Mouse (Mus musculus) c-Kit-positive CD71-negative TER-119-negative erythroid progenitor cells, embryonic 14.5 days (primary cell): ENCODE measurements at regions not wholly inside any gene's neighbourhood (a gene's known extent, or its start where the extent isn't known, plus 50 kb on each side); places are given as distances from the start of the nearest gene placed in this dataset.

Experiments used
- DNase-seq: peaks from one replicate; pipeline ENCODE4 v3.0.0-alpha.2; 2013; ENCODE audit warnings: low read depth

DNA sequence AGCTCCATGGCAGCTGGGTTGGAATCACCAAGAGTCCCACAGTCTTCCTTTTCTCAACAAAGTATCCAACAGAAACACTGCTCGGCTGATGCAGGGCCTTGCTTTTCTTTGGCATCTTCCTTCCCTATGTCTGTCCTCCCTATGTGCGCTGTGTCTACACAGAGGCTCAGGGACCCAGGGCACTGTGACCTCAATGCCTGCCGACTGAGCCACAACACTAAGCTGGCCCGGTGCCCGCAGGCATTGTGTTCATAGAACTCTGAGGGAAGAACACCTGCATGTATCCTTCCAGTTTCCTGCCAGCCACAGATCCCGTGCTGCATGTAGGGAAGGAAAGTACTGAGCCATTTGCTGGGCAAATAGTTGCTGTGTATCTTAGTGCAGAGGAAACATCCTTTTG lies 109.2 kb downstream of the Ets2 start:
- no peak for DNase-seq

- DNase-seq: no peak
Observed at GRCm38 (mm10) chr16:95809127-95809876, 107.4 kb downstream of the Ets2 start.

DNA sequence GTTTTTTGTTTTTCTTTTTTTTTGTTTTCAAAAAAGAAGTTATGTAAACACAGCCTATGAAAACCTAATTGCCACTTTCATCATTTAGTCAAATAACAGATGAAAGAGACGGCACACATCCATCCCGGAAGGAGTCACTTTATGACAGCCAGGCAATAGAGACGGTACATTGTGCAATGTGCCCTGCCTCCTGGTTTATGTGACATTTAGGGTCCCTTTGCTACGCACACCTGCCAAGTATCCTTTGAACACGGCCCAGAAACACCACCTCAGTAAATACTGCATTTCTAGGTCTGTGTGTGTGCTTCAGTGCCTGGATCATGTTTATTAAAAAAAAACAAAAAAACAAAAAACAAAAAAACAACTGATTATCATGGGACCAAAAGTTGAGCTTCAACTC lies 104.6 kb downstream of the Ets2 start:
- no peak for DNase-seq

DNA sequence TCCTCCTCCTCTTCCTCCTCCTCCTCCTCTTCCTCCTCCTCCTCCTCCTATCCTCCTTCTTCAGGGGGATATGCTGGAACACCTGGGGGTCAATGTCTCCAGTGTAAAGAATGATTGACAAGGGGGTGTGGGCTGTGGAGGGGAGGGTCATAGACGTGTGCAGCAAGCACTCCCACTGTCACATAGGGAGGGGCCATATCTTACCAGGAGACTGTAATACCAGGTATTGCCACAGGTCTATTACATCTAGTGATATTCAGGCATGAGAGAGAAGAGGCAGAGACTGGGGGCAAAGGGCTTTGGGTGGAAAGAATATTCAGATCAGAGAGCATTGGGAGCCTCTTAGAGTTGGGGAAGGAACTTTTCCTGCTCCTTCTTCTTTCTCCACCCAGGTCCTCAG lies 102.3 kb downstream of the Ets2 start:
- no peak for DNase-seq

- DNase-seq: no peak
Observed at GRCm38 (mm10) chr16:95802641-95803040, 100.8 kb downstream of the Ets2 start.

GRCm38 (mm10) chr16:95802207-95802606 lies 100.3 kb downstream of the Ets2 start:
- DNase-seq: no peak

DNA sequence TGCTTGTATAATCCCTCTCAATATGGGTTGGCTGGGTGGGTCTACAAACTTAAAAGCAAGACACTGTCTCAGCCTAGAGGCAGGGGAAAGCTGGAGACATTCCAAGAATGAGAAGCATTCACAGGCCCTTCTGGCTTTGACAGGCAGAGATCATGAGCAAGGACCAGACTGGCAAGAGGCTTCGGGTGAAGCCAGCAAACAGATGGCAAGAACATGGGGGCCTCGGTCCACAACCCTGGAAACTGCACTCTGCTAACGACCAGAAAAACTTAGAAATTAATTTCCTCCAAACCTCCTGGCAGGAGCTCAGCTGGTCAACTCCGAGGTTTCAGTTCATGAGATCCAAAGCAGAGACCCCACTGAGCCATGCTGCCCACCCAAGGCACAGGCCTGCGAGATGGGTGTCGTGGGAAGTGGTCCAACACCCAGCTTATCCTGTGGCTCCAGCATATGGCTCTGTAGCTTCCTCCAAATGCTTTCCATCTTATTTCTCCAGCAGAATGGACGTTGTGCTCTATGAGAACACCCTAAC lies 99.1 kb downstream of the Ets2 start:
- DNase-seq: no peak

DNA sequence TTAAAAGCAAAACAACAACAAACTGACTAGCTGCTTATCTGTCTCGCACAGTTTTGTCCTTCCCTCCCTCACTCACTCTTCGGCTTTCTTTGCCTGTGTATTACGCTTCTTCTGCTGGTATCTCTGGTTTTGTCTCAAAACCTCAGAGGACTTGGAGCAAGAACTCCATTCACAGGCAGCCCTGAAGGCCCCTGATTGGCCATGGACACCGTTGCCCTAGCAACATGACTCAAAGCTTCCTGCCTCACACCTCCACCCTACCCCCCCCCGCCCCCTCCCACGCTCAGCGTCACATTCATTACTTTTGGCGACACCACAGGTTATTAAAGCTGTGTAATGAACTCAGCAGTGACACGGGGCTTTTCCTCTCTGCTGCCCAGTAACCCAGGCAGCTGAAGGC lies 96.7 kb downstream of the Ets2 start:
- no peak for DNase-seq

- no peak for DNase-seq
Observed at GRCm38 (mm10) chr16:95798099-95798498, 96.2 kb downstream of the Ets2 start.

- no peak for DNase-seq
Observed at GRCm38 (mm10) chr16:95797141-95797540, 95.3 kb downstream of the Ets2 start.

DNA sequence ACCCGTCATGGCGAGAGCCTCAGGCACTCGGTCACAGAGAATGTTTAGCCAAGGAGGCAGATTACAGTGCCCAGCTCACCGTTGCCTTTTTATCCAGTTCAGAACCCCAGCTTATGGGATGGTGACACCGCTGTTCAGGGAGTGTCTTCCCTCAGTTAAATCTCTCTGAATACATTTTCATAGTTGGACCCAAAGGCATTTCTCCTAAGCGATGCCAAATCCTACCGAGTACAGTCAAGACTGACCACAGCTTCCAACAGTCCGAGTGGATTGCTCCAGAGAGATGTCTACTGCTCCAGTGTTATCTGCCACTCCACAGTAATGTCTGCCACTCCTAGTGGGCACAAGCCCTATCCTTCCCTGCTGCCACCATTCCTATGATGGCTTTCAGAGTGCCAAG lies 93.0 kb downstream of the Ets2 start:
- DNase-seq: no peak

DNA sequence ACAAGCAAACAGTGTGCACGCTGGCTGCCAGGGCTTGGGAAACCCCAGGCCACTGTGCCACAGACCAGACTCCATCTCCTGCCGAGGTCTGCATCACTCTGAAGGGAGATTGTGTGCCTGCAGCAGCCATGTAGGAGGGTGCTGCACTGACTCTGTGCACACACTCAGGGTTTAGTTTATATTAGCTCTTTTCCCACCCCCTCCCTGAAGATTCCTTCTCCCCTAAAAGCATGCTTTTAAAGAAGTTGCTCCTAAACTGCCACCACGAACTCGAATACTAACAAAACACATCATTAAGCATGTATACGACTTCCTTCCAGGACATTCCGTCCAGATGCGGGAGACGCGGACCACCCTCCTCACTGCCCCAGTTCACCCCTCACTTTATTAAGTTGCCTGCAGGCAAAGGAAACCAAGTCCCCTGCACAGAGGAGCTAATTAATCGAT lies 92.4 kb downstream of the Ets2 start:
- DNase-seq: no peak

GRCm38 (mm10) chr16:95790691-95791090 lies 88.8 kb downstream of the Ets2 start:
- DNase-seq: no peak

GRCm38 (mm10) chr16:95789548-95789947 lies 87.7 kb downstream of the Ets2 start:
- DNase-seq: no peak

- DNase-seq: no peak
Observed at GRCm38 (mm10) chr16:95781681-95782080, 79.8 kb downstream of the Ets2 start.

DNA sequence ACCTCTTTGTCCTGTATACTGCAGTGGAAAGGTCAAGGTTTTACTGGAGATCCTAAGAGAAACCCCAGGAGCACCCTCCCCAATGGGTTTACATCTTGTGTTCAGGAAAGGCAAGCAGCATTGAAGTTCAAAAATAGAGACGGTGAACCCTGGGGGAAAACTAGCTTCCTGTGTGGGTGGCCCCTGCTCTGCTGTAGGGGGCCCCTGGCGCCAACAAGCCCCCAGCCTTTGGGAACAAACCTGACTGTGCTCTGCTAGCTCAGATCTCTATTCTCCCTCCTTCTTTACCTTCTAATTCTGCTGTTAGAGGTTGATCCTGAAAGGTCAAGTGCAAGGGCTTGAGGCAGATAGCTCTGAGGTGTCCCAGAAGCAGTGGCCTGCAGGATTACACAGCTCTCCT lies 78.6 kb downstream of the Ets2 start:
- no peak for DNase-seq

DNA sequence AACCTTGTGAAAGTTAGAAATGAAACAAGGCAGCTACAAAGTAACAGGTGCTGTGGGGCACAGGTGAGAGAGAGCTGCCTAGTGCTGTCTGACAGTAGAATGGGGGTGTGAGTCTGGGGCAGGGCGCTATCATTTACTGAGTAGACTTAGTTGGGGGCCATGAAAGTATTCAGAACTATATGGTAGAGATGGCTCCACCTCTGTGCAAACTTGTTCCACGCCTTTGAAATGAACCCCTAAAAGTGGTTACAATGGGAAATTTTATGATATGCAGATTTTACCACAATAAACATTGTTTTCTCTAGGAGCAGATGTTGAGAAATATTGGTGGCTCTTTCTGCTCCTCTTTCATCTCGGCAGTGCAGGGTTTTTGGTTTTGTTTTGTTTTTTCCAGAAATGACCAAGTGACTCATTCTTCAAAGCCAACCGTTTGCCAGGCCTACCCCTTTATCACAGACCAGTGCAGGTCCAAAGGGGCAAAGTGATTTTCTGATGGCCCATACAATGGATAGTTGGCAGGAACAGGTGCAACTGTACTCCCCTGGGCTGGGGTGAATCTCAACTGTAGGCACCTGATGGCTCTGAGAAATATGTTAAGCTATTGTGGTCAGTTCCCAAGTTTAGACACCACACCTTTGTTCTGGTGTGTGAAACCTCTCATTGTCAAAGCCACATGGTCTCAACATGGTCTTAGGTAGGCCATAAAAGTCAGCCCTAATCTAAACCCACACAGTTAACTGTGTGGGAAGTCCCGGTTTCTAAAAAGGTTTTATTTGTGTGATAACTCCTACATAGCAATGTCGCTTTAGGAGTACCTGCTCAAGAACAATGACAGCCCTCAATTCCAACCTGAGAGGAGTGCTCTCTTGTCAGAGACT lies 77.2 kb downstream of the Ets2 start:
- no peak for DNase-seq

- DNase-seq: no peak
Observed at GRCm38 (mm10) chr16:95778173-95778572, 76.3 kb downstream of the Ets2 start.

- DNase-seq: no peak
Observed at GRCm38 (mm10) chr16:95776610-95777363, 74.9 kb downstream of the Ets2 start.

DNA sequence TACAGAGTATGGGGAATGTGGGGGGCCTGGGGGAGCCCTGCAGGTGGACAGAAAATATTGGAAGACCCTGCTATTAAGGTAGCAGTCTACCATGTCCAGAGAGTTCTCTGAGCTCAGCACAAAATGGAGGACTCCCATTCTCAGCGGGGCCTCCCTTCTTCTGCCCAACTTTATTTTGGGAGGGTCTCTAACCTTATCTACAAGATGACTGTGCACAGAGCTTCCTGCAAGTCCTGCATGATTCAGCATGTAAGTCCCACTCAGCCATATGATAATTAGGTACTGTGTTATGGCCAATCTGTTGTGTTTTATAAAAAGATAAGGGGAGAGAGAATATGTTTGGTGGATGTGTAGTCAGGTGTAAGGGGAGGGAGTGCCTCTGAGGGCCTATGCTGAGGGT lies 74.1 kb downstream of the Ets2 start:
- DNase-seq: no peak

GRCm38 (mm10) chr16:95775361-95775760 lies 73.5 kb downstream of the Ets2 start:
- no peak for DNase-seq

DNA sequence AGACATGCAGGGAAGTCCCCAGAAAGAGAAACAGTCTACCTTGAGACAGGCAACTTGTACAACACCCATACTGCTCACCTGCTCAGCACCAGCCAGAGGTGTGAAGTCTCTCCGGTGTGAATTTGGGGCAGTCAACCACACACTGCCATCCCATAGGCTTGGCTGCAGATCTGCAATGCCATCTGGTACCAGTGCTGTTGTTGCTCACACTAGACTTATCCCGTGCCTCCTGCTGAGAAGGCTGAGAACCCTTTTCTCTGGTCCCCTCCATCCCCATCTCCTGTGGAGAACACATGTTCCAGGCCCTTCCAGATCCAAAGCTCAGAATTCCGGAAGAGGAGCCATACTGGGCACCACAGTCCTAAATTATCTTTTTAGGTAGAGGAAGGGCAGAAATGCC lies 71.3 kb downstream of the Ets2 start:
- no peak for DNase-seq
